Mouse (Mus musculus) hindbrain, embryonic 16.5 days (tissue): ENCODE data around the gene Itgb2l. TPM values are rescaled to one million over a fixed set of nuclear protein-coding genes. Genes with fewer than 3 reads are reported as not detected.

Experiments used
- ATAC-seq: fragments of 200-750 bp; cut with Nextera tagmentation; 2 replicates; pipeline ENCODE4 v1.8.0; 2017; ENCODE audit warnings: moderate TSS enrichment, moderate library complexity
- H3K27ac ChIP-seq: fragments of 300-500 bp; sonication (generic); 2 replicates; pipeline ENCODE4 v1.5.1; 2014; ENCODE audit warnings: low read depth, mild to moderate bottlenecking, control low read depth, low read length, moderate library complexity
- H3K27me3 ChIP-seq: fragments of 300-500 bp; sonication (generic); replicated peaks from 2 replicates; pipeline ENCODE4 v1.6.1; 2014; ENCODE audit warnings: low read length; ENCODE audit not compliant: control insufficient read depth, insufficient read depth
- H3K36me3 ChIP-seq: fragments of 300-500 bp; sonication (generic); 2 replicates; pipeline ENCODE4 v1.6.1; 2014; ENCODE audit warnings: mild to moderate bottlenecking, low read length, moderate library complexity, mixed read lengths; ENCODE audit not compliant: control insufficient read depth, insufficient read depth
- H3K4me1 ChIP-seq: fragments of 300-500 bp; sonication (generic); 2 replicates; pipeline ENCODE4 v1.6.1; 2014; ENCODE audit warnings: low read depth, low read length; ENCODE audit not compliant: control insufficient read depth, insufficient read depth
- H3K4me2 ChIP-seq: fragments of 300-500 bp; sonication (generic); 2 replicates; pipeline ENCODE4 v1.6.1; 2014; ENCODE audit warnings: mild to moderate bottlenecking, low read length, control low read depth, moderate library complexity
- H3K4me3 ChIP-seq: fragments of 300-500 bp; sonication (generic); 2 replicates; pipeline ENCODE4 v1.5.1; 2014; ENCODE audit warnings: mild to moderate bottlenecking, low read length, control low read depth, moderate library complexity
- H3K9ac ChIP-seq: fragments of 300-500 bp; sonication (generic); 2 replicates; pipeline ENCODE4 v1.6.1; 2014; ENCODE audit warnings: low read depth, mild to moderate bottlenecking, control low read depth, low read length, moderate library complexity
- H3K9me3 ChIP-seq: fragments of 300-500 bp; sonication (generic); 2 replicates; pipeline ENCODE4 v1.6.1; 2014; ENCODE audit warnings: mild to moderate bottlenecking, low read length, moderate library complexity; ENCODE audit not compliant: control insufficient read depth
- WGBS: fragments of 180-500 bp; shearing (Covaris S2); extraction: QIAGEN DNeasy Blood & Tissue Kit; methylation state at CpG from one replicate; pipeline ENCODE4 v1.1.7; 2014; 5-methylcytosine and 5-hydroxymethylcytosine counted together
- polyA plus RNA-seq: library from polyadenylated mRNA; unstranded; fragments of >200 nt; fragmentation: Nextera tagmentation; extraction: Ambion mirVana; gene quantifications from 2 replicates; pipeline ENCODE4 v1.2.1, GENCODE M21; 2015

Gene Itgb2l
- polyA plus RNA-seq, 1 experiment from 2014 or later, result 0.11 TPM

- no peak overlapping the region for H3K4me3 ChIP-seq
- no peak overlapping the region for H3K27ac ChIP-seq
- H3K27me3 ChIP-seq, result no peaks in the 10 kb centered on the region
- H3K9me3 ChIP-seq, result no peaks in the 10 kb centered on the region
- no peaks in the 10 kb centered on the region for H3K4me1 ChIP-seq
- no peak overlapping the region for H3K4me2 ChIP-seq
- WGBS, result 85% methylated on average over 5 of the region's 5 CpGs
- no peak overlapping the region for H3K9ac ChIP-seq
- ATAC-seq, result no peak
- H3K36me3 ChIP-seq, result no peaks in the 10 kb centered on the region
Measured at GRCm38 (mm10) chr16:96382496-96383181, 60.8 kb downstream of the Itgb2l start.

- Histone ChIP-seq H3K4me1 (peaks cover 2% of the 10 kb centered on the region; the same call in 1 of the 2 replicates), H3K9ac (no peak overlapping the region), H3K4me2 (no peak overlapping the region), H3K9me3 (no peaks in the 10 kb centered on the region), H3K4me3 (no peak overlapping the region), H3K36me3 (no peaks in the 10 kb centered on the region), H3K27ac (no peak overlapping the region), H3K27me3 (no peaks in the 10 kb centered on the region)
- 88% methylated on average over 12 of the region's 12 CpGs for WGBS
- ATAC-seq, result no peak
Measured at GRCm38 (mm10) chr16:96381435-96381834, 62.0 kb downstream of the Itgb2l start.

GRCm38 (mm10) chr16:96378111-96378510 is 65.3 kb downstream of the Itgb2l start:
- Histone ChIP-seq H3K4me1 (peaks cover 2% of the 10 kb centered on the region; the same call in 1 of the 2 replicates), H3K9me3 (no peaks in the 10 kb centered on the region), H3K9ac (no peak overlapping the region), H3K27me3 (no peaks in the 10 kb centered on the region), H3K27ac (no peak overlapping the region), H3K4me3 (no peak overlapping the region), H3K4me2 (no peak overlapping the region), H3K36me3 (no peaks in the 10 kb centered on the region)
- ATAC-seq, result no peak
- 96% methylated on average over 10 of the region's 10 CpGs for WGBS

GRCm38 (mm10) chr16:96376342-96376741 is 67.1 kb downstream of the Itgb2l start:
- H3K9ac ChIP-seq, result no peak overlapping the region
- 24% methylated on average over 7 of the region's 7 CpGs for WGBS
- no peak overlapping the region for H3K27ac ChIP-seq
- ATAC-seq, result no peak
- no peaks in the 10 kb centered on the region for H3K36me3 ChIP-seq
- no peaks in the 10 kb centered on the region for H3K27me3 ChIP-seq
- H3K4me1 ChIP-seq, result peaks cover 2% of the 10 kb centered on the region; the same call in 1 of the 2 replicates
- H3K4me3 ChIP-seq, result no peak overlapping the region
- no peaks in the 10 kb centered on the region for H3K9me3 ChIP-seq
- no peak overlapping the region for H3K4me2 ChIP-seq

- peaks cover 2% of the 10 kb centered on the region; the same call in 1 of the 2 replicates for H3K4me1 ChIP-seq
- no peak overlapping the region for H3K4me2 ChIP-seq
- no peaks in the 10 kb centered on the region for H3K27me3 ChIP-seq
- no peak for ATAC-seq
- H3K36me3 ChIP-seq, result no peaks in the 10 kb centered on the region
- H3K4me3 ChIP-seq, result no peak overlapping the region
- H3K9ac ChIP-seq, result no peak overlapping the region
- H3K27ac ChIP-seq, result no peak overlapping the region
- H3K9me3 ChIP-seq, result no peaks in the 10 kb centered on the region
- WGBS, result 97% methylated on average over 7 of the region's 7 CpGs
Measured at GRCm38 (mm10) chr16:96375538-96375937, 67.9 kb downstream of the Itgb2l start.

GRCm38 (mm10) chr16:96372752-96373118 is 70.7 kb downstream of the Itgb2l start:
- 89% methylated on average over 8 of the region's 8 CpGs for WGBS
- no peaks in the 10 kb centered on the region for H3K27me3 ChIP-seq
- H3K4me1 ChIP-seq, result peaks cover 2% of the 10 kb centered on the region; the same call in 1 of the 2 replicates
- no peak overlapping the region for H3K27ac ChIP-seq
- no peak overlapping the region for H3K4me3 ChIP-seq
- ATAC-seq, result no peak
- no peak overlapping the region for H3K4me2 ChIP-seq
- H3K9ac ChIP-seq, result no peak overlapping the region
- no peaks in the 10 kb centered on the region for H3K9me3 ChIP-seq
- no peaks in the 10 kb centered on the region for H3K36me3 ChIP-seq

Other genes with a start within 250 kb of the Itgb2l start
- 1.8 and 4.2 TPM in 2 replicates for gene Sh3bgr, start 243.2 kb downstream of the Itgb2l start, polyA plus RNA-seq
- gene B3galt5, start 207.8 kb downstream of the Itgb2l start, polyA plus RNA-seq, result 6.0 and 6.4 TPM in 2 replicates
- 418 and 494 TPM in 2 replicates for gene Pcp4, start 24.0 kb upstream of the Itgb2l start, polyA plus RNA-seq